In the genomic region with DNA sequence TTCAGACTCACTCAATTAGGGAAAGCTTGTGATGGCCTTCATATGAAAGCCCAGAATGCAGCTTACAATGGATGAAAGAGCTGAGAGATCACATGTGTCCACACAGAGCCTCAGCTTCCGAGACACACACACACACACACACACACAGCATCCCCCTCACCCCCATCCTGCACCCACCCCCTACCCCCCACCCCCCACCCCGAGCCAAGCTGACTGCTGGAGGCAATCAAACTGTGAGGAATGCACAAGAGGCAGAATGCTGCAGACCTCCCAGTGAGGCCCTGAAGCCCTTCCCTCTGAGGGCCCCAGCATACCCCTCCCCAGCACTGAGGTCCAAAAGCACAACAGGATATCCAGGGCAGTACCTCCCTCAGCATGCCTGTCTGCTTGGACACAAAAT, we compare ENCODE assay signal across 14 mouse cellular contexts. TPM values are rescaled to one million over a fixed set of nuclear protein-coding genes. Genes with fewer than 3 reads are reported as not detected.
DNase-seq lines count a peak whose midpoint lies in the region; ATAC-seq lines count a peak whose summit lies in the region.
"Had no signal": no experiment of that assay in that cellular context is flagged by ENCODE, and none has a peak within 500 bp of the region (broad histone marks: within the 10 kb centered on the region; RNA-seq: fewer than 3 reads in every experiment).

No protein-coding gene starts in this region.

- H3K36me3 ChIP-seq in embryonic facial prominence, embryonic 11.5 days (replicated peaks; ENCODE audit: control insufficient read depth, insufficient read depth, low read depth, low read length): no peaks in the 10 kb centered on the region
- H3K36me3 ChIP-seq in embryonic facial prominence, embryonic 13.5 days: no peaks in the 10 kb centered on the region
- no peaks in the 10 kb centered on the region for H3K36me3 ChIP-seq in liver, embryonic 15.5 days (replicated peaks)
- H3K36me3 ChIP-seq: hindbrain, embryonic 13.5 days; neural tube, embryonic 15.5 days had no signal

- no peaks in the 10 kb centered on the region for H3K9me3 ChIP-seq in embryonic facial prominence, embryonic 11.5 days (replicated peaks; ENCODE audit: control insufficient read depth, low read length)
- no peaks in the 10 kb centered on the region for H3K9me3 ChIP-seq in embryonic facial prominence, embryonic 13.5 days
- no peaks in the 10 kb centered on the region for H3K9me3 ChIP-seq in liver, embryonic 15.5 days (replicated peaks)
- H3K9me3 ChIP-seq: hindbrain, embryonic 13.5 days; neural tube, embryonic 15.5 days had no signal

- no peak overlapping the region for H3K27ac ChIP-seq in embryonic facial prominence, embryonic 11.5 days (replicated peaks; ENCODE audit: low read depth, low read length)
- H3K27ac ChIP-seq in embryonic facial prominence, embryonic 13.5 days: peak overlapping the region; percentile 56
- peak overlapping the region; percentile 57 for H3K27ac ChIP-seq in liver, embryonic 15.5 days (replicated peaks)
- H3K27ac ChIP-seq: hindbrain, embryonic 13.5 days; neural tube, embryonic 15.5 days had no signal

- peak; percentile 53; the same call in 1 of the 2 replicates for ATAC-seq in embryonic facial prominence, embryonic 11.5 days (replicated peaks; ENCODE audit: insufficient number of reproducible peaks, low FRiP score, low TSS enrichment, low read depth)
- ATAC-seq in embryonic facial prominence, embryonic 13.5 days (ENCODE audit: insufficient number of reproducible peaks, insufficient read depth, low FRiP score, low TSS enrichment, low read depth): no peak
- no peak for ATAC-seq in liver, embryonic 15.5 days (ENCODE audit: insufficient read depth)
- ATAC-seq: forebrain, embryonic 14.5 days; Patski had no signal

- H3K27me3 ChIP-seq in embryonic facial prominence, embryonic 11.5 days (ENCODE audit: control insufficient read depth, insufficient read depth, low read length): no peaks in the 10 kb centered on the region
- no peaks in the 10 kb centered on the region for H3K27me3 ChIP-seq in embryonic facial prominence, embryonic 13.5 days
- H3K27me3 ChIP-seq in liver, embryonic 15.5 days: no peaks in the 10 kb centered on the region
- H3K27me3 ChIP-seq: neural tube, embryonic 15.5 days; Patski had no signal

- no peak overlapping the region for H3K4me3 ChIP-seq in embryonic facial prominence, embryonic 11.5 days (ENCODE audit: low read depth, low read length)
- no peak overlapping the region for H3K4me3 ChIP-seq in embryonic facial prominence, embryonic 13.5 days
- H3K4me3 ChIP-seq in liver, embryonic 15.5 days (replicated peaks): no peak overlapping the region
- H3K4me3 ChIP-seq: hindbrain, embryonic 13.5 days; neural tube, embryonic 15.5 days had no signal

- no peak overlapping the region for H3K4me2 ChIP-seq in embryonic facial prominence, embryonic 11.5 days (ENCODE audit: low read depth, low read length)
- H3K4me2 ChIP-seq in embryonic facial prominence, embryonic 13.5 days: no peak overlapping the region
- H3K4me2 ChIP-seq in liver, embryonic 15.5 days: no peak overlapping the region
- H3K4me2 ChIP-seq: hindbrain, embryonic 13.5 days; neural tube, embryonic 15.5 days had no signal

- no peak overlapping the region for H3K9ac ChIP-seq in embryonic facial prominence, embryonic 11.5 days (replicated peaks; ENCODE audit: low read length)
- no peak overlapping the region for H3K9ac ChIP-seq in embryonic facial prominence, embryonic 13.5 days
- no peak overlapping the region for H3K9ac ChIP-seq in liver, embryonic 15.5 days
- H3K9ac ChIP-seq: hindbrain, embryonic 13.5 days; neural tube, embryonic 15.5 days had no signal

- WGBS in embryonic facial prominence, embryonic 11.5 days: 18% methylated on average over 2 of the region's 2 CpGs
- WGBS in embryonic facial prominence, embryonic 13.5 days: 6% methylated on average over 2 of the region's 2 CpGs
- WGBS in liver, embryonic 15.5 days (ENCODE audit: insufficient replicate concordance): 46% methylated on average over 2 of the region's 2 CpGs

- H3K4me1 ChIP-seq in embryonic facial prominence, embryonic 11.5 days (ENCODE audit: control insufficient read depth, insufficient read depth, low read length): peaks cover 5% of the 10 kb centered on the region; the same call in 1 of the 2 replicates
- H3K4me1 ChIP-seq in embryonic facial prominence, embryonic 13.5 days: peaks cover 84% of the 10 kb centered on the region
- H3K4me1 ChIP-seq in liver, embryonic 15.5 days (replicated peaks): peaks cover 80% of the 10 kb centered on the region

- peak; percentile 34 for DNase-seq in kidney, postnatal 10 days
- no peak for DNase-seq in kidney, postnatal 14 days
- DNase-seq in embryonic facial prominence, embryonic 11.5 days (ENCODE audit: low spot score): peak; percentile 56
- DNase-seq in embryo, embryonic 10 days (ENCODE audit: low spot score): no peak
- DNase-seq in ovary, postnatal 36 days (ENCODE audit: low spot score): no peak
- DNase-seq: cerebellum, adult 2 months; right cerebral cortex, postnatal 4 days; thymus, postnatal 4 days had no signal

RNA-seq across cellular contexts. Expression of a gene that starts 33.6 kb away (rescaled TPM):
- 6.7 and 6.8 TPM in 2 replicates for polyA plus RNA-seq in embryonic facial prominence, embryonic 11.5 days (2014; fragmentation: Nextera tagmentation; extraction: Ambion mirVana)
- 7.7 and 8.7 TPM in 2 replicates for polyA plus RNA-seq in embryonic facial prominence, embryonic 13.5 days (2015; fragmentation: Nextera tagmentation; extraction: Ambion mirVana)
- 4.0 and 5.2 TPM in 2 replicates for polyA plus RNA-seq in liver, embryonic 15.5 days (2015; fragmentation: Nextera tagmentation; extraction: Ambion mirVana)

Comparison
In these comparisons a context has a peak if more than half of its experiments do, and no peak if none do; other contexts are left out.
1. DNase-seq: peak in kidney, postnatal 10 days (single experiment) and embryonic facial prominence, embryonic 11.5 days (single experiment); none in kidney, postnatal 14 days (single experiment), embryo, embryonic 10 days (single experiment) and ovary, postnatal 36 days (single experiment).